Mouse (Mus musculus) spleen, adult 2 months (tissue): ENCODE data around the gene Grb14.

ENCODE experiments used
- CTCF ChIP-seq: fragments of 200-500 bp; IDR thresholded peaks from 2 replicates; pipeline ENCODE4 v1.5.1; 2011; ENCODE audit warnings: mild to moderate bottlenecking, inconsistent platforms; ENCODE audit not compliant: insufficient read depth, insufficient read length, insufficient replicate concordance; ENCODE audit errors: extremely low read depth
- POLR2A ChIP-seq: fragments of 200-500 bp; IDR thresholded peaks from 2 replicates; pipeline ENCODE4 v1.6.1; 2011; ENCODE audit warnings: low read depth, low read length, inconsistent platforms

GRCm38 (mm10) chr2:64878275-64878674, 146.5 kb downstream of the Grb14 start:
- TF ChIP-seq CTCF, result no peak
- no peak for TF ChIP-seq POLR2A
